Mouse (Mus musculus) embryonic facial prominence, embryonic 14.5 days (tissue): ENCODE data around the gene Nt5c1b. TPM values are rescaled to one million over a fixed set of nuclear protein-coding genes. Genes with fewer than 3 reads are reported as not detected.

Source experiments
- ATAC-seq: fragments of 200-750 bp; cut with Nextera tagmentation; 2 replicates; pipeline ENCODE4 v1.8.0; 2017; ENCODE audit warnings: low read depth, moderate number of reproducible peaks, moderate TSS enrichment
- DNase-seq: peaks from one replicate; pipeline ENCODE4 v3.0.0-alpha.2; 2015; ENCODE audit warnings: low spot score
- H3K27ac ChIP-seq: fragments of 300-500 bp; sonication (generic); replicated peaks from 2 replicates; pipeline ENCODE4 v1.5.1; 2014; ENCODE audit warnings: low read depth, mild to moderate bottlenecking, low read length, moderate library complexity
- H3K27me3 ChIP-seq: fragments of 300-500 bp; sonication (generic); replicated peaks from 2 replicates; pipeline ENCODE4 v1.6.1; 2014; ENCODE audit warnings: low read length; ENCODE audit not compliant: control insufficient read depth, insufficient read depth
- H3K36me3 ChIP-seq: fragments of 300-500 bp; sonication (generic); 2 replicates; pipeline ENCODE4 v1.6.1; 2014; ENCODE audit warnings: low read length, mixed read lengths; ENCODE audit not compliant: control insufficient read depth, insufficient read depth
- H3K4me1 ChIP-seq: fragments of 300-500 bp; sonication (generic); 2 replicates; pipeline ENCODE4 v1.6.1; 2014; ENCODE audit warnings: antibody characterized with exemption, low read length; ENCODE audit not compliant: control insufficient read depth, insufficient read depth
- H3K4me2 ChIP-seq: fragments of 300-500 bp; sonication (generic); 2 replicates; pipeline ENCODE4 v1.6.1; 2014; ENCODE audit warnings: low read depth, mild to moderate bottlenecking, low read length, moderate library complexity, mixed read lengths
- H3K4me3 ChIP-seq: fragments of 300-500 bp; sonication (generic); 2 replicates; pipeline ENCODE4 v1.5.1; 2014; ENCODE audit warnings: low read depth, mild to moderate bottlenecking, low read length
- H3K9ac ChIP-seq: fragments of 300-500 bp; sonication (generic); 2 replicates; pipeline ENCODE4 v1.6.1; 2014; ENCODE audit warnings: low read depth, mild to moderate bottlenecking, low read length, moderate library complexity, mixed read lengths
- H3K9me3 ChIP-seq: fragments of 300-500 bp; sonication (generic); 2 replicates; pipeline ENCODE4 v1.6.1; 2016; ENCODE audit warnings: low read length; ENCODE audit not compliant: control insufficient read depth
- WGBS: fragments of 180-500 bp; shearing (Covaris S2); extraction: QIAGEN DNeasy Blood & Tissue Kit; methylation state at CpG from one replicate; pipeline ENCODE4 v1.1.7; 2014; 5-methylcytosine and 5-hydroxymethylcytosine counted together
- polyA plus RNA-seq: library from polyadenylated mRNA; unstranded; fragments of >200 nt; fragmentation: Nextera tagmentation; extraction: Ambion mirVana; gene quantifications from 2 replicates; pipeline ENCODE4 v1.2.1, GENCODE M21; 2014

The Nt5c1b gene
- not detected in 2 replicates for polyA plus RNA-seq

DNA sequence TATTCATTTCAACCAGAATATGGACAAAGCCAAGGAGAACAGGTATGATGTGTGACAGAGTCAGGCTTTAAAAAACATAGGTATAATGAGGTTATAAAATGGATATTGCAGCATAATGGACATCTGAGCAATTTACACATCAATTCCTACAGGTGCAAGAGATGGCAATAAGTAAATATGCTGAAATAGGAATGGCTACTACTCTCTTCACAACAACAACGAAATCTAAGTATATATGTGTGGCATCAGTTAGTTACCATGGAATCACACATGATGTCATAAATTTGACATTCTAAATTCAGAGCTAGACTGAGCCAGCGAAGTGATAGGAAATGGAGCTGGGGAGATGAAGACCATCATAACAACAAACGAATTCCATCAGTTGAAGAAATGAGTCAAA is at the start of gene Nt5c1b:
Gene Nt5c1b, plus strand, starts transcription at position 301 of the 400 bp plus-strand sequence.
- DNase-seq (no peak), ATAC-seq (no peak)
- Histone ChIP-seq H3K27me3 (no peaks in the 10 kb centered on the region), H3K4me1 (no peaks in the 10 kb centered on the region), H3K36me3 (no peaks in the 10 kb centered on the region), H3K9me3 (no peaks in the 10 kb centered on the region), H3K9ac (no peak within 1 kb of the TSS), H3K27ac (no peak within 1 kb of the TSS), H3K4me3 (no peak within 1 kb of the TSS), H3K4me2 (no peak within 1 kb of the TSS)
- WGBS = 75% methylated on average over 3 of the region's 3 CpGs

DNA sequence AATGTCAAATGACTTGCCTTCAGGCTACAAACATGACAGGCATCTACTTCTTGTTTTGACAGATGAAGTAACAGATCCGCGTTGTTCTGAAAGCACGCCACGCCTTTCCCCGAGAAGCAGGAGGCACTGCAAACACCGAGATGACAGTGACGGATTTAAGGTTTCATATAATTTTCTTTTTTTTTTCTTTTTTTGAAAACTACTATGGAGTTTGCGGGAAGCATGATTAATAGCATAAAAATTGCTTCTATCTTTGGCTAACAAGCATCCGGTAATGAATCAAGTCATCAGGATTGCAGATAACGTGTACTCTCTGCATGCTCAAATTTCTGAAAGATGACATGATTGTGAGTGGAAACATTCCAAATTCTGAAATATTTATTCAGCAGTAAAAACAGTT is 42.1 kb upstream of the Nt5c1b start:
- Histone ChIP-seq H3K27me3 (no peaks in the 10 kb centered on the region), H3K27ac (no peak overlapping the region), H3K4me3 (no peak overlapping the region), H3K4me1 (no peaks in the 10 kb centered on the region), H3K9me3 (no peaks in the 10 kb centered on the region), H3K9ac (no peak overlapping the region), H3K36me3 (no peaks in the 10 kb centered on the region), H3K4me2 (no peak overlapping the region)
- DNase-seq (peak; percentile 30), ATAC-seq (no peak)
- 63% methylated on average over 10 of the region's 10 CpGs for WGBS

DNA sequence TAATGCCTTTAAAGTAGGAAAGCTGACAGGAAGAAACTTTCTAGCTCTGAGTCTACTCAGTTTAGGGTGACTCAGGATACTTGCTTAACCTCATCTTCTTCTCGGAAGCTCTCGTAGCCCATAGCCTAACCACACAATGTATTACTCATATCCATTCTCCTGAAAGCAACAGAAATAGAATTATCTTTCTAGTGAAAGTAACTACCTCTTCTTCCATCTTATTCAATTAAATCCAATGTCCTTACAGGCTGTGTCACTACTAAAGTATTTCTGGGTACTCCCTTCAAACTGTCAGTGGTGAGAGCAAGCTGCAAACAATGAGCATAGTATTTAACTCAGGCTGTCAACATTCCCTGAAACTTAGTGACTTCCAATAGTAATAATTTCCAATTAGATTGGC is 40.3 kb upstream of the Nt5c1b start:
- Histone ChIP-seq H3K4me3 (no peak overlapping the region), H3K9ac (no peak overlapping the region), H3K4me2 (no peak overlapping the region), H3K4me1 (no peaks in the 10 kb centered on the region), H3K27me3 (no peaks in the 10 kb centered on the region), H3K27ac (no peak overlapping the region), H3K9me3 (no peaks in the 10 kb centered on the region), H3K36me3 (no peaks in the 10 kb centered on the region)
- 85% methylated on average over 2 of the region's 2 CpGs for WGBS
- DNase-seq (no peak), ATAC-seq (no peak)

DNA sequence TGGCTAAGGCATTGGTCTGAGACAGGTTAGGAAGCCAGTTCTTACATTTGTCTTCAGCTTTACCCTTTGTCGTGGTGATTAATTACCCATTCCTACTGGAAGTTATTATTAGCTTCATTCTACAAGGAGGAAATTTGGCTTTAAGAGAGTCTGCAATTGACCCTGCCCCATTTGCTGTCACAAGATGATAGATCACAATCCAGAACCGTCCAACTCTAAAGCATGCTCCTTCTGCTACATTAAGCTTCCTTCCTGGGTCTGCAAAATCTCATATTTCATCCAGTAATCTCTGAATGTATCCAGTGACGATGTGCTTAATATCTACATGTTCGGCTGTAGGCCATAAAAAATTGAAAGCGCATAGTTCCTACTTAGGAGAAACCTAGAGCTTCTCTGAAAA is 29.2 kb upstream of the Nt5c1b start:
- WGBS = 69% methylated on average over 5 of the region's 5 CpGs
- no peak overlapping the region for H3K4me3 ChIP-seq
- H3K9me3 ChIP-seq = no peaks in the 10 kb centered on the region
- H3K9ac ChIP-seq = no peak overlapping the region
- H3K27me3 ChIP-seq = no peaks in the 10 kb centered on the region
- DNase-seq (no peak), ATAC-seq (no peak)
- H3K4me2 ChIP-seq = no peak overlapping the region
- H3K4me1 ChIP-seq = no peaks in the 10 kb centered on the region
- no peak overlapping the region for H3K27ac ChIP-seq
- no peaks in the 10 kb centered on the region for H3K36me3 ChIP-seq

DNA sequence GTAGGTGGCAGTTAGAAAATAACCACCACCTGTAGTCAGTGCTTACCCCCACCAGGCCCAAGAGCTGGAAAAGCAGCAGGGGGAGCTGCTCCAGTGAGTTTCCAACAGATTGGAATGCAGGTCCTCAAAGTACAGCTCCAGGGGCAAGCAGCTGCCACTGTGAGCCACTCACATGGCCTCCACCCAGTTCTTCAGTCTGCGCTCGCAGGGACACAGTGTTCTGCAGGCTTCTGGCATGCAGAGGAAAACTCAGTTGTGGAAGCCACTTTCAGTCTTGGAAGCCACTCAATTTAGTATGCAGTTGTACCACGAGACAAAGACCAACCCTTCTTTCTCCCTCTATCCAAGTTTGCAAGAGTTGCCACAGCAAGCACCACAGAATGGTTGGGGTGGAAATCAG is 19.1 kb upstream of the Nt5c1b start:
- H3K9me3 ChIP-seq = no peaks in the 10 kb centered on the region
- no peaks in the 10 kb centered on the region for H3K27me3 ChIP-seq
- H3K4me1 ChIP-seq = no peaks in the 10 kb centered on the region
- no peak overlapping the region for H3K9ac ChIP-seq
- H3K4me3 ChIP-seq = no peak overlapping the region
- ATAC-seq = no peak
- H3K36me3 ChIP-seq = no peaks in the 10 kb centered on the region
- no peak overlapping the region for H3K27ac ChIP-seq
- H3K4me2 ChIP-seq = no peak overlapping the region
- 63% methylated on average over 3 of the region's 3 CpGs for WGBS
- no peak for DNase-seq

DNA sequence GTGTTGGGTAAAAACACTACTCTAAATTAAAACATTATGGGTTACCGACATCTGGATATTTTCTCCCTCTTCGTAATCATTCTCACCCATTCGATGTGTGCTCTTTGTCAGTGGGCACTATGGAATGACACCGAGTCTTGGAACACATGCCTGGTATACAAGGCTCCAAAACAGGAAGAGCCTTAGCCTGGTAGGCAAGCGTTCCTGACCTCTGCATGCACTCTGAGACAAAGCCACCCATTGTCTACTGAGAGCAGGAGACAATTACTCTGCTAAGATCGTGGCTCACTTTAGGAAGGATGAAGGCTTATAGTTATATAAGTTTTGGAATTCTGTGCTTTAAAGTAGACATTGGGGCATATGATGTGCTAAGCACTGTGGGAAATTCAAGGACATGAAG is 12.0 kb upstream of the Nt5c1b start:
- no peak for ATAC-seq
- Histone ChIP-seq H3K4me2 (no peak overlapping the region), H3K9me3 (no peaks in the 10 kb centered on the region), H3K27ac (no peak overlapping the region), H3K4me1 (no peaks in the 10 kb centered on the region), H3K9ac (no peak overlapping the region), H3K4me3 (no peak overlapping the region), H3K27me3 (no peaks in the 10 kb centered on the region), H3K36me3 (no peaks in the 10 kb centered on the region)
- 27% methylated on average over 6 of the region's 6 CpGs for WGBS
- no peak for DNase-seq

DNA sequence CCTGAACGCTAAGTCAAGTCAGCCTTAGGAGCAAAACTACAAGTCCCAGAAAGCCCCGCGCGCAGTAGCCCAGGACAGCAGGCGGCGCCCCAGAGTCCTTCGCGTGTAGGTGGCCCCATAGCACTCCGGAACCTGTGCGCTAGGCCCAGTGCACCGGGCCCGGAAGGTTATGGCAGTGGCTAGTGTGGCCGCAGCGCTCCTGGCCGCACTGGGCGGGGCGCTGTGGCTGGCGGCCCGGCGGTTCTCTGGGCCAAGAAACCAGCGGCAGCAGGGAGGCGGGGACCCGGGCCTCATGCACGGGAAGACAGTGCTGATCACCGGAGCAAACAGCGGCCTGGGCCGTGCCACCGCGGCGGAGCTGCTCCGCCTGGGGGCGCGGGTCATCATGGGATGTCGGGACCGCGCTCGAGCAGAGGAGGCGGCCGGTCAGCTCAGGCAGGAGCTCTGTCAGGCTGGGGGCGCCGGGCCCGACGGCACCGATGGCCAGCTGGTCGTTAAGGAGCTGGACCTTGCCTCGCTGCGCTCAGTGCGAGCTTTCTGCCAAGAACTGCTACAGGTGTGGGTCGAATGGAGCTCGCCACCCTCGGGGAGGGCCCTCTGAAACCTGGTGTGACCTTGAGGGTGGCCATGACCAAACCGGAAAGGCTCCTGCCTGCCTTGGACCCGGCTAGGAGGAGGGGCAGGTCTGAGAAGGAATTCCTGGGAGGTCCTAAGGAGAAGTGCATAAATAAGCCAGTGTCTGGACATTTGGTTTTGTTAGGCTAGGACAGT is 21.1 kb downstream of the Nt5c1b start, which contains the start of gene Rdh14:
Gene Rdh14, plus strand, starts transcription at position 102 of the 771 bp plus-strand sequence.
- WGBS = under 1% methylated on average over 39 of the region's 53 CpGs
- peak; percentile 99 for ATAC-seq

DNA sequence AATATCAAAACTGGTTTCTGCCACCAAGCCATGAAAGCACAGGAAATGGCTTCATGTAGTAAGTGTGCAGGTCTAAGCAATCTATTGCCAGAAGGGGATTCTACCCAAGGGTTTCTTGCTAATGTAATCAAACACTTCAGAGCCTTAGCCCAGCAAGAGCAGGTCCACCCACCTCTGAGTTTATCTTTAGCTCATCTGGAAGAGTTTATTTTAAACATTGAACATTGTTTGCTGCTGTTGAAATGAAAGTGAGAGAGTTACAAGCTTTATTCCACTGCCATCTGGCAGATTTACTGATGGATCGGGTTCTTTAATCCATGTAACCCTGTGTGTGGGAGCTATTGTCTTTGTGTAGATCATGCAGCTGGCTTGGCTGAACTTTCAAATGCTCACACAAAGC is 31.0 kb downstream of the Nt5c1b start:
- peak; percentile 65 for DNase-seq
- WGBS = 50% methylated on average over 1 of the region's 1 CpGs
- 0 out of 2 replicates have a peak overlapping the region, but pooled peaks have one; percentile 6 for H3K27ac ChIP-seq

More for the DNA sequence above, 21.1 kb downstream of the Nt5c1b start, which contains the start of gene Rdh14:
- Histone ChIP-seq H3K4me3 (peak within 1 kb of the TSS; percentile 72), H3K4me1 (peaks cover 10% of the 10 kb centered on the region), H3K4me2 (peak within 1 kb of the TSS; percentile 83), H3K36me3 (peaks cover 9% of the 10 kb centered on the region), H3K9ac (peak within 1 kb of the TSS; percentile 94), H3K27me3 (no peaks in the 10 kb centered on the region), H3K9me3 (no peaks in the 10 kb centered on the region), H3K27ac (peak within 1 kb of the TSS; percentile 86)
- DNase-seq = peak; percentile 96

More for the DNA sequence above, 31.0 kb downstream of the Nt5c1b start:
- Histone ChIP-seq H3K4me1 (no peaks in the 10 kb centered on the region), H3K27me3 (no peaks in the 10 kb centered on the region), H3K9ac (no peak overlapping the region), H3K9me3 (no peaks in the 10 kb centered on the region), H3K36me3 (no peaks in the 10 kb centered on the region), H3K4me3 (no peak overlapping the region), H3K4me2 (no peak overlapping the region)
- ATAC-seq = no peak
